Mouse (Mus musculus) testis, adult 10 weeks (tissue): Measurements from ENCODE around the gene Tmem14c. TPM values are rescaled to one million over a fixed set of nuclear protein-coding genes. Genes with fewer than 3 reads are reported as not detected.

Experiments used
- polyA plus RNA-seq: library from polyadenylated mRNA; stranded (reverse); fragments of 350-450 nt; fragmentation: Illumina TruSeq; extraction: RNeasy Lipid Tissue Mini Kit (QIAGEN cat#74804); gene quantifications from one replicate; pipeline ENCODE4 v1.2.3, GENCODE M21; 2014; ENCODE audit warnings: low read depth, low replicate concordance

Tmem14c gene
- polyA plus RNA-seq, result 7.4 TPM

DNA sequence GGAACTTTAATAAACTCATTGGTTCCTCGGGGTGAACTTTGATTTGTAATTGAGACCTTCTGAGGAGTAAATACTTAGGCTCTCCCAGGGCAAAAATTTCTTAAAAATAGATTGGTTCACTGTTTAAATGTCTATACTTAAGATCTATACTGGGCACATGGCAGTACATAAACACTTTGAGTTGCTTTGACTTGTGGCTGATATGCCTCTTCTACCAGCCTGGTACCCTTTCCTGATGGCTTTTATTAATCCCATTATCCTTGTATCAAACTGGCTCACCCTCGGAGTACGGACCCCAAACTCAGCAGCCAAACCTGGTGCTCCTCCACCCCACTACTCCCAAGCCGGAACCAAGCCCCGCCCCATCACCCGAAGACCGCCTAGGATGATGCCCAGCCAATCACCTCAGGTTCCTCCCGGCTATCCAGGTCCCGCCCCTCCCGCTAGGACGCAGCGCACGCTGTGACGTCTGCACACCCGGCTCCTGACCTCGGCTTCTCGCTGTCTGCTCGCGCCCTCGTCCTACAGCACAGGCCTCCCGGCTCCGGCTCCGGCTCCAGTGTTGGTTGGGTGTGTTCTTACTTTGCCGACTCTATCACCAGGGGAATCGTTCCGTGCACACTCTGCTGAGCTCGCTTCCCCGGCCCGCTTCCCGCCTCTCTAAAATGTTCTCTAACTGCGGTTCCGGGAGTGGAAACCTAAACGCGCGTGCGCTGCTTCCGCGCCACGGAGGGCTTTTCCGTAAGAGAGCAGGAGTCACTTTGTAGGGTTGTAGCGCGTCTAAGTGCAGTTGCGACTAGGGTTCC lies at the start of gene Tmem14c:
Gene Tmem14c (plus strand): TSS at position 464 of the 806 bp plus-strand sequence.

GRCm38 (mm10) chr13:41000926-41001639 lies 15.0 kb upstream of the Tmem14c start, which contains the start of gene Pak1ip1:
Gene Pak1ip1, plus strand, starts transcription at chr13:41001023.

Other genes with a start within 250 kb of the Tmem14c start
- gene Gcnt2, start 156.5 kb upstream of the Tmem14c start, polyA plus RNA-seq, result 0.71 TPM
- 46.7 TPM for gene Pak1ip1, start 15.3 kb upstream of the Tmem14c start, polyA plus RNA-seq
- 262 TPM for gene Mak, start 63.4 kb downstream of the Tmem14c start, polyA plus RNA-seq
- gene Gcm2, start 94.7 kb downstream of the Tmem14c start, polyA plus RNA-seq, result not detected
- gene Sycp2l, start 98.0 kb downstream of the Tmem14c start, polyA plus RNA-seq, result 0.48 TPM
- 224 TPM for gene Elovl2, start 204.1 kb downstream of the Tmem14c start, polyA plus RNA-seq
- 77.3 TPM for gene Smim13, start 233.6 kb downstream of the Tmem14c start, polyA plus RNA-seq